Mouse (Mus musculus): ENCODE data around the gene Gpatch8. TPM values are rescaled to one million over a fixed set of nuclear protein-coding genes. Genes with fewer than 3 reads are reported as not detected.
"Not testable (repeated sequence)": the region's sequence is repeated elsewhere in the genome, so short reads cannot be mapped to it uniquely, and the experiment has no call there.

The Gpatch8 gene
- total RNA-seq, 2 experiments from 2014 or later, result 24.7 to 25.7 TPM

GRCm38 (mm10) chr11:102575034-102575433 is 18.8 kb upstream of the Gpatch8 start:
- DNase-seq, result no peak
- intact Hi-C loops (cut with DNase I), result no loop called here

DNA sequence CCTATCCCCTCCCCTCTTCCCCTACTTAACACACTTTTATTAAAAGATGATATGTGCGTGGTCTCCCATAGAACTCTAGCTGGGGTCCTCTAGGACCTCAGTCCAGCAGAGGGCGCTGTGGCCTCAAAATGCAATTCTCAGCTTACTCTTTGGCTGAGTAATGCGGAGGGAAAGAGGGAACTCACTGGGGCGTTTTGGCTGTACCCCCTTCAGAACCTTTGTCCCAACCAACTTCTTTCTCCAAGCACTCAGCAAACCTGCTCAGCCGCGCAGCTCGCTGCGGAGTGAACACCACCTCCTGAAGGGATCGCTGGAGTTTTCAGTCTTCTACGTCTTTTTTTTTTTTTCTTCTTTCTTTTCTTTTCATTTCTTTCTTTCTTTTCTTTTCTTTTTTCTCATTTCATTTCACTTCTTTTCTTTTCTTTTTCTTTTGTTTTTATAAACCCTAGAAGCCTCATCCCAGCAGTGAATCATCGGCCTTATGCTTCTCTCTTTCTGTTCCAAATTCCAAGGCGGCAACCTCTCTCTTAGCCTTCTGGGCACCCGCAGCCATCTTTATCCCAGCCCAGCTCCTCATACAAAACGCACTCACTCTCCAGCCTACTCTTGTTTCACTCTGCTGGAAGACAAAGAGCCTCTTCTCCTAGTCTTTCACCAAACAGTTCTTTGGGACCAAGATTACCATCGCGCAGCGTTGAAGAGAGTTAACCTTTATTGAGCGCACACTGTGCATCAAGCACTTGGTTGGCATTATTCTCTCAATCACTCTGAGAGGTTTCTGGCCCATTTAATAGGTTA is 16.9 kb upstream of the Gpatch8 start:
- intact Hi-C loops (cut with DNase I), result loop anchor here (1.0 to 5.0 kb wide), 3 partner anchors 34 to 86 kb away; no protein-coding TSS in a partner anchor
- DNase-seq, result peak; percentile 89 to 94

GRCm38 (mm10) chr11:102568756-102569377 is 12.7 kb upstream of the Gpatch8 start:
- DNase-seq, result no peak
- intact Hi-C loops (cut with DNase I), result no loop called here

DNA sequence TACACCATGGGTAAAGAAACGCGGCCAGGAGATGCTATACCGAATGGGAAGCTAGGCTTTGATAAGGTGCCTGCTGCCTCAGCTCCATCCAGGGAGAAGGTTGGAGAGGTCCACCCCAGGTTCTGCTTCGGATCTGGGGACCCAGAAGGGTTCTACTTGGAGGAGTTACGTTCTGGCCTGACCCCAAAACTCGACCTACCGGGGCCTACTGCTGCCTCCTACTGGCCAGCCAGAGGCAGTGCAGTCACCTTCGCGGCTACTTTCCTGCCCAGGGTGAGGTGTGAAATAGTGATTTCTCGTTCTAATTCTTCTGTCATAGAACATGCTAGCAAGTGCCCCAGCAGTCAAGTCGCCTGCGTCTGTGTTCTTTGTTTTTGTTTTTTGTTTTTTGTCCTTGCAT is 12.0 kb upstream of the Gpatch8 start:
- DNase-seq, result no peak
- intact Hi-C loops (cut with DNase I), result no loop called here

- no peak for DNase-seq
- intact Hi-C loops (cut with DNase I), result no loop called here
Observed at GRCm38 (mm10) chr11:102567723-102568122, 11.5 kb upstream of the Gpatch8 start.

DNA sequence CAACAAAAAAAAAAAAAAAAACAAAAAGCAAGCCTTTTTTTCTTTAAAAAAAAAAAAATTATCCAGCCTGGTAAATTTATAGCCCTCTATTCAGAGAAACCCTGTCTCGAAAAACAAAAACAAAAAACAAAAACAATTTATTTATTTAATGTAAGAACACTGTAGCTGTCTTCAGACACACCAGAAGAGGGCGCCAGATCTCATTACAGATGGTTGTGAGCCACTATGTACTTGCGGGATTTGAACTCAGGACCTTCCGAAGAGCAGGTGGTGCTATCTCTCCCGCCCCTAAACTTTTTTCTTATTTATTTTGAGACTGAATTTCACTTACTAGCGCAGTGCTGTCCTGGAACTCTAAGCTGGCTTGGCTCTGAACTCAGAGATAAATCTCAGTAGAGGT is 11.0 kb upstream of the Gpatch8 start:
- DNase-seq, result no peak
- intact Hi-C loops (cut with DNase I), result no loop called here

DNA sequence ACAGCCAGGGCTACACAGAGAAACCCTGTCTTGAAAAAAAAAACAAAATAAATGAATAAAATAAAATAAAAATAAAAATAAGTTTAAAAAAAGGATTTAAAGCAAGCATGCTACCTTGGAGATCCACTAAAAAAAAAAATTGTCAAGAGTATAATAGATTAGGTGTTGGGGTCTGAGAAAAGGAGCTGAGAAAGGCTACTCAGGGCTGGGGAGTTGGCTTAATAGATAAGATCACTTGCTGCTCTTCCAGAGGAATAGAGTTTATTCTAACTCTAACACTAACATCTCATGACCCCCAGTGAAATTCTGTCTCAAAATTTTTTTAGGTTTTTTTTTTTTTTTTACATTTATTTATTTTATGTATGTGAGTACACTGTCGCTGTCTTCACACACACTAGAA is 10.1 kb upstream of the Gpatch8 start:
- intact Hi-C loops (cut with DNase I), result no loop called here
- DNase-seq, result no peak

GRCm38 (mm10) chr11:102565741-102566140 is 9.5 kb upstream of the Gpatch8 start:
- DNase-seq, result no peak
- intact Hi-C loops (cut with DNase I), result no loop called here

DNA sequence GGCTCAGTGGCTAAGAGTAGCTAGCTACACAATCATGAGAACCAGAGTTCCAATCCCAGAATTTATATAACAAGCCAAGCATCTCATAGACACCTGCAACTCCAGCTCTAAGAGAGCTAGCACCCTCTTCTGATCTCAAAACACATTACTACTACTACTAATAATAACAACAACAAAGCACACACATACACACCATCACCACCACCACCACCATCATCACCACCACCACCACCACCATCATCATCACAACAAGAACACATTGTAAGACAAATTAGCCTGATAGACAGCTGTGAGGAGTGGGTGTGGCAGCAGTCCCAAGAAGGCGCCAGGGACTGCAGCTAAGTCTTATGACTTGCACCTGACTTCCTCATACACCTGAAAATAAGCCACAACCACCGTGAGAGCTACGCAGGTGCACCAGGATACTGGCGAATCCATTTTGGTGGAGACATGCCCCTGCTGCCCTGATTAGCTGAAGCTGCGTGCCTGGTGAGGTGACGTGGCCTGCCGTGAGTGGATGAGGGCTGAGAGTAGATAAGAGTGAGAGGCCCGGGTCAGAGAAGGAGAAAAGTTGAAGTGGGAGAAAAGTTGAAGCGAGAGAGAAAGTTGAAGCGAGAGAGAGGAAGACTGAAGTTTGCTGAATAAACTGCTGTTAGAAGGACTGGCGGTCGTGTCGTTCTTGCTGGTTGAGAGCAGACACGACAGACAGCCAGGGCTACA is 8.9 kb upstream of the Gpatch8 start:
- DNase-seq; intact Hi-C loops (cut with DNase I): not testable (repeated sequence)

DNA sequence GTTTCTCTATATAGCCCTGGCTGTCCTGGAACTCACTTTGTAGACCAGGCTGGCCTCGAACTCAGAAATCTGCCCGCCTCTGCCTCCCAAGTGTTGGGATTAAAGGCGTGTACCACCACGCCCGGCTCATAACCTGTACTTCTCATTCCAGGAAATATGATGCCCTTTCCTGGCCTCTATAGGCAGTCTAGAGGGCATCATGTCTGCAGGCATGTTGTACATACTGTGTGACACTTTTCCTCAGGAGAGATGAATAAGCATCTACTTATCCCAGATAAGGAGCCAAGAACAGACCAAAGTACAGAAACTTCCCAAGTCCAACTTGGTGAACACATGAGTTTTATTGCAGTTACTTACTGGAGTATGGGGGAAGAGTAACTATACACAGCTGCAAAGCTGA is 2.5 kb upstream of the Gpatch8 start:
- DNase-seq, result no peak
- intact Hi-C loops (cut with DNase I), result loop anchor here (5.0 to 10.0 kb wide), 2 partner anchors 71 to 244 kb away; partner anchors contain the start of gene Ubtf

GRCm38 (mm10) chr11:102557386-102557785 is 1.2 kb upstream of the Gpatch8 start:
- intact Hi-C loops (cut with DNase I), result loop anchor here (5.0 to 10.0 kb wide), 2 partner anchors 70 to 243 kb away; partner anchors contain the start of gene Ubtf
- DNase-seq, result no peak

GRCm38 (mm10) chr11:102556716-102557074 is 503 bp upstream of the Gpatch8 start:
- no peak for DNase-seq
- intact Hi-C loops (cut with DNase I), result loop anchor here (5.0 to 10.0 kb wide), 2 partner anchors 69 to 242 kb away; partner anchors contain the start of gene Ubtf

GRCm38 (mm10) chr11:102555400-102556030 is 677 bp downstream of the Gpatch8 start:
- intact Hi-C loops (cut with DNase I), result loop anchor here (5.0 to 10.0 kb wide), 2 partner anchors 68 to 241 kb away; partner anchors contain the start of gene Ubtf
- DNase-seq, result peak; percentile 57 to 62

GRCm38 (mm10) chr11:102552051-102552450 is 4.1 kb downstream of the Gpatch8 start:
- intact Hi-C loops (cut with DNase I), result loop anchor here (10.0 kb wide), 1 partner anchor 237 kb away; the partner anchor contains the start of gene Ubtf
- no peak for DNase-seq

DNA sequence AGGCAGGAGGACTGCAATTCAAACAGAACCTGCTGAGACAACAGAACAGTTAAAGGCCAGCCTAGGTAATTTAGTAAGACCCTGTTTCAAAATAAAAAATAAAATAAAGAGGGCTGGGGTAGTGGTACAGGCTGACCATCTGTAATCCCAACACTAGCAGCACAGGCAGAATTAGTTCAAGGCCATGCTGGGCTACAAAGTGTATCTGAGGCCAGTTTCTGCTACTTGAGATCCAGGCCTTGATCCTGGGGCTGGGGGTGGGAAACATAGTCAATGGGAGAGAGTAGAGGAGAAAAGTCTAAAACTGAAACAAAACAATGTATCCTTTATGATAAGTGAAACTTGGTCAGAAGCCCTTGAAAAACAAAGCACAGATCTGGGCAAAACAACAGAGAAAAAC is 5.0 kb downstream of the Gpatch8 start:
- intact Hi-C loops (cut with DNase I), result loop anchor here (10.0 kb wide), 1 partner anchor 236 kb away; the partner anchor contains the start of gene Ubtf
- no peak for DNase-seq

- DNase-seq, result no peak
- intact Hi-C loops (cut with DNase I), result no loop called here
Observed at GRCm38 (mm10) chr11:102541471-102541870, 14.7 kb downstream of the Gpatch8 start.

GRCm38 (mm10) chr11:102540286-102540685 is 15.9 kb downstream of the Gpatch8 start:
- intact Hi-C loops (cut with DNase I); DNase-seq: not testable (repeated sequence)

- intact Hi-C loops (cut with DNase I), result no loop called here
- no peak for DNase-seq
Observed at GRCm38 (mm10) chr11:102539690-102540089, 16.5 kb downstream of the Gpatch8 start.

GRCm38 (mm10) chr11:102536210-102536609 is 20.0 kb downstream of the Gpatch8 start:
- DNase-seq, result no peak

GRCm38 (mm10) chr11:102534078-102534477 is 22.1 kb downstream of the Gpatch8 start:
- DNase-seq, result no peak
- intact Hi-C loops (cut with DNase I), result no loop called here

More at GRCm38 (mm10) chr11:102536210-102536609, 20.0 kb downstream of the Gpatch8 start:
- intact Hi-C loops (cut with DNase I), result no loop called here

All from heart, postnatal 14 days (tissue).